Mouse (Mus musculus) hindbrain, embryonic 15.5 days (tissue): ENCODE measurements around the gene Sdccag8. TPM values are rescaled to one million over a fixed set of nuclear protein-coding genes. Genes with fewer than 3 reads are reported as not detected.

Experiments used
- ATAC-seq: fragments of 200-750 bp; cut with Nextera tagmentation; 2 replicates; pipeline ENCODE4 v1.8.0; 2017; ENCODE audit warnings: low read depth, moderate number of reproducible peaks, moderate TSS enrichment; ENCODE audit not compliant: low FRiP score
- H3K27ac ChIP-seq: fragments of 300-500 bp; sonication (generic); replicated peaks from 2 replicates; pipeline ENCODE4 v1.5.1; 2015; ENCODE audit warnings: mild to moderate bottlenecking, inconsistent platforms
- H3K27me3 ChIP-seq: fragments of 300-500 bp; sonication (generic); 2 replicates; pipeline ENCODE4 v1.6.1; 2015; ENCODE audit warnings: control low read depth, inconsistent platforms
- H3K36me3 ChIP-seq: fragments of 300-500 bp; sonication (generic); 2 replicates; pipeline ENCODE4 v1.6.1; 2015; ENCODE audit warnings: control low read depth, inconsistent platforms
- H3K4me1 ChIP-seq: fragments of 300-500 bp; sonication (generic); replicated peaks from 2 replicates; pipeline ENCODE4 v1.6.1; 2015; ENCODE audit warnings: control low read depth, inconsistent platforms
- H3K4me2 ChIP-seq: fragments of 300-500 bp; sonication (generic); 2 replicates; pipeline ENCODE4 v1.6.1; 2015; ENCODE audit warnings: moderate library complexity, mild to moderate bottlenecking, inconsistent platforms
- H3K4me3 ChIP-seq: fragments of 300-500 bp; sonication (generic); 2 replicates; pipeline ENCODE4 v1.5.1; 2015; ENCODE audit warnings: mild to moderate bottlenecking, inconsistent platforms
- H3K9ac ChIP-seq: fragments of 300-500 bp; sonication (generic); 2 replicates; pipeline ENCODE4 v1.6.1; 2015; ENCODE audit warnings: inconsistent platforms
- H3K9me3 ChIP-seq: fragments of 300-500 bp; sonication (generic); 2 replicates; pipeline ENCODE4 v1.6.1; 2016; ENCODE audit warnings: control low read depth, inconsistent platforms
- WGBS: fragments of 180-500 bp; shearing (Covaris S2); methylation state at CpG from one replicate; pipeline ENCODE4 v1.1.7; 2015; 5-methylcytosine and 5-hydroxymethylcytosine counted together
- polyA plus RNA-seq: library from polyadenylated mRNA; unstranded; fragments of >200 nt; fragmentation: Nextera tagmentation; extraction: Ambion mirVana; gene quantifications from 2 replicates; pipeline ENCODE4 v1.2.1, GENCODE M21; 2015

Gene Sdccag8
- 22.8 and 25.8 TPM in 2 replicates for polyA plus RNA-seq

- under 1% methylated on average over 25 of the region's 25 CpGs for WGBS
- ATAC-seq, result peak; percentile 94
- no peaks in the 10 kb centered on the region for H3K9me3 ChIP-seq
- peak within 1 kb of the TSS; percentile 97 for H3K4me3 ChIP-seq
- H3K9ac ChIP-seq, result peak within 1 kb of the TSS; percentile 96
- peaks cover 24% of the 10 kb centered on the region for H3K4me1 ChIP-seq
- peak within 1 kb of the TSS; percentile 98 for H3K27ac ChIP-seq
- H3K36me3 ChIP-seq, result no peaks in the 10 kb centered on the region
- H3K4me2 ChIP-seq, result peak within 1 kb of the TSS; percentile 61
- no peaks in the 10 kb centered on the region for H3K27me3 ChIP-seq
Measured at GRCm38 (mm10) chr1:176814591-176815062, at the start of gene Sdccag8. Gene Sdccag8 (plus strand): TSS chr1:176814660.

- peaks cover 35% of the 10 kb centered on the region for H3K36me3 ChIP-seq
Measured at GRCm38 (mm10) chr1:176774533-176774932, 39.9 kb upstream of the Sdccag8 start.

GRCm38 (mm10) chr1:176789326-176789725 lies 25.1 kb upstream of the Sdccag8 start:
- peaks cover 25% of the 10 kb centered on the region for H3K36me3 ChIP-seq
- H3K4me3 ChIP-seq, result no peak overlapping the region

More at GRCm38 (mm10) chr1:176774533-176774932, 39.9 kb upstream of the Sdccag8 start:
- no peaks in the 10 kb centered on the region for H3K9me3 ChIP-seq
- 43% methylated on average over 4 of the region's 4 CpGs for WGBS
- H3K4me3 ChIP-seq, result no peak overlapping the region
- H3K27ac ChIP-seq, result no peak overlapping the region
- no peak for ATAC-seq
- H3K27me3 ChIP-seq, result no peaks in the 10 kb centered on the region
- H3K4me1 ChIP-seq, result no peaks in the 10 kb centered on the region
- H3K4me2 ChIP-seq, result no peak overlapping the region
- no peak overlapping the region for H3K9ac ChIP-seq

GRCm38 (mm10) chr1:176792175-176792574 lies 22.3 kb upstream of the Sdccag8 start:
- no peak overlapping the region for H3K9ac ChIP-seq
- no peaks in the 10 kb centered on the region for H3K9me3 ChIP-seq
- no peak overlapping the region for H3K4me2 ChIP-seq
- no peaks in the 10 kb centered on the region for H3K27me3 ChIP-seq
- WGBS, result 96% methylated on average over 1 of the region's 1 CpGs
- peaks cover 10% of the 10 kb centered on the region for H3K4me1 ChIP-seq
- no peak overlapping the region for H3K27ac ChIP-seq
- H3K4me3 ChIP-seq, result no peak overlapping the region
- H3K36me3 ChIP-seq, result peaks cover 12% of the 10 kb centered on the region
- ATAC-seq, result no peak

More at GRCm38 (mm10) chr1:176789326-176789725, 25.1 kb upstream of the Sdccag8 start:
- H3K27me3 ChIP-seq, result no peaks in the 10 kb centered on the region
- no peaks in the 10 kb centered on the region for H3K9me3 ChIP-seq
- no peak overlapping the region for H3K4me2 ChIP-seq
- ATAC-seq, result no peak
- H3K9ac ChIP-seq, result no peak overlapping the region
- 0 out of 2 replicates have a peak, but pooled peaks cover 5% of the 10 kb centered on the region for H3K4me1 ChIP-seq
- WGBS, result 91% methylated on average over 7 of the region's 7 CpGs
- no peak overlapping the region for H3K27ac ChIP-seq

GRCm38 (mm10) chr1:176798673-176799072 lies 15.8 kb upstream of the Sdccag8 start:
- Histone ChIP-seq H3K27ac (no peak overlapping the region), H3K36me3 (no peaks in the 10 kb centered on the region), H3K27me3 (no peaks in the 10 kb centered on the region), H3K9ac (no peak overlapping the region), H3K4me3 (no peak overlapping the region), H3K9me3 (no peaks in the 10 kb centered on the region), H3K4me2 (no peak overlapping the region), H3K4me1 (peaks cover 28% of the 10 kb centered on the region)
- ATAC-seq, result no peak

- no peak for ATAC-seq
- 18% methylated on average over 2 of the region's 2 CpGs for WGBS
- Histone ChIP-seq H3K9ac (no peak overlapping the region), H3K4me3 (no peak overlapping the region), H3K4me2 (no peak overlapping the region), H3K36me3 (no peaks in the 10 kb centered on the region), H3K4me1 (peaks cover 21% of the 10 kb centered on the region), H3K27ac (no peak overlapping the region), H3K9me3 (no peaks in the 10 kb centered on the region), H3K27me3 (no peaks in the 10 kb centered on the region)
Measured at GRCm38 (mm10) chr1:176800728-176801365, 13.6 kb upstream of the Sdccag8 start.

- no peak overlapping the region for H3K4me2 ChIP-seq
Measured at GRCm38 (mm10) chr1:176810161-176810560, 4.3 kb upstream of the Sdccag8 start.

GRCm38 (mm10) chr1:176811892-176812291 lies 2.6 kb upstream of the Sdccag8 start:
- Histone ChIP-seq H3K4me2 (peak overlapping the region; percentile 61), H3K27ac (0 out of 2 replicates have a peak overlapping the region, but pooled peaks have one; percentile 98), H3K27me3 (no peaks in the 10 kb centered on the region), H3K9ac (peak overlapping the region; percentile 96; the same call in 1 of the 2 replicates), H3K36me3 (no peaks in the 10 kb centered on the region), H3K9me3 (no peaks in the 10 kb centered on the region), H3K4me3 (peak overlapping the region; percentile 97), H3K4me1 (peaks cover 36% of the 10 kb centered on the region)
- no peak for ATAC-seq
- 83% methylated on average over 3 of the region's 3 CpGs for WGBS

More at GRCm38 (mm10) chr1:176810161-176810560, 4.3 kb upstream of the Sdccag8 start:
- Histone ChIP-seq H3K9me3 (no peaks in the 10 kb centered on the region), H3K4me1 (peaks cover 40% of the 10 kb centered on the region), H3K4me3 (no peak overlapping the region), H3K27ac (no peak overlapping the region), H3K9ac (no peak overlapping the region), H3K36me3 (no peaks in the 10 kb centered on the region), H3K27me3 (no peaks in the 10 kb centered on the region)
- ATAC-seq, result no peak

- Histone ChIP-seq H3K9me3 (no peaks in the 10 kb centered on the region), H3K27ac (peak overlapping the region; percentile 98), H3K4me2 (peak overlapping the region; percentile 61), H3K36me3 (no peaks in the 10 kb centered on the region), H3K9ac (peak overlapping the region; percentile 96), H3K4me3 (peak overlapping the region; percentile 97), H3K4me1 (peaks cover 34% of the 10 kb centered on the region), H3K27me3 (no peaks in the 10 kb centered on the region)
- no peak for ATAC-seq
- 12% methylated on average over 11 of the region's 11 CpGs for WGBS
Measured at GRCm38 (mm10) chr1:176812491-176813291, 1.8 kb upstream of the Sdccag8 start.

- Histone ChIP-seq H3K27ac (peak overlapping the region; percentile 98), H3K4me2 (peak overlapping the region; percentile 61), H3K9me3 (no peaks in the 10 kb centered on the region), H3K27me3 (no peaks in the 10 kb centered on the region), H3K36me3 (no peaks in the 10 kb centered on the region), H3K4me3 (peak overlapping the region; percentile 97), H3K4me1 (peaks cover 34% of the 10 kb centered on the region), H3K9ac (peak overlapping the region; percentile 96)
- under 1% methylated on average over 58 of the region's 75 CpGs for WGBS
- peak; percentile 68 for ATAC-seq
Measured at GRCm38 (mm10) chr1:176813292-176814035, 996 bp upstream of the Sdccag8 start.

GRCm38 (mm10) chr1:176814036-176814420 lies 432 bp upstream of the Sdccag8 start, which contains the start of gene Cep170:
Gene Cep170 (minus strand): TSS chr1:176814067.
- peak within 1 kb of the TSS; percentile 61 for H3K4me2 ChIP-seq
- peaks cover 28% of the 10 kb centered on the region for H3K4me1 ChIP-seq
- H3K9me3 ChIP-seq, result no peaks in the 10 kb centered on the region
- H3K4me3 ChIP-seq, result peak within 1 kb of the TSS; percentile 97
- under 1% methylated on average over 28 of the region's 28 CpGs for WGBS
- H3K9ac ChIP-seq, result peak within 1 kb of the TSS; percentile 96
- H3K27me3 ChIP-seq, result no peaks in the 10 kb centered on the region
- ATAC-seq, result peak; percentile 95
- peak within 1 kb of the TSS; percentile 98 for H3K27ac ChIP-seq
- no peaks in the 10 kb centered on the region for H3K36me3 ChIP-seq
